Mouse (Mus musculus) erythroblast, embryonic 14.5 days (primary cell): ENCODE results near the gene 2310011J03Rik.
"Not testable (repeated sequence)": the region's sequence is repeated elsewhere in the genome, so short reads cannot be mapped to it uniquely, and the experiment has no call there.

Experiments
- GATA1 ChIP-seq: IDR thresholded peaks from 2 replicates; pipeline ENCODE4 v1.6.1; 2012; ENCODE audit warnings: low read length, inconsistent platforms, mixed read lengths
- TAL1 ChIP-seq: IDR thresholded peaks from 3 replicates; pipeline ENCODE4 v1.6.1; 2012; ENCODE audit warnings: low read length, inconsistent platforms, mixed read lengths

DNA sequence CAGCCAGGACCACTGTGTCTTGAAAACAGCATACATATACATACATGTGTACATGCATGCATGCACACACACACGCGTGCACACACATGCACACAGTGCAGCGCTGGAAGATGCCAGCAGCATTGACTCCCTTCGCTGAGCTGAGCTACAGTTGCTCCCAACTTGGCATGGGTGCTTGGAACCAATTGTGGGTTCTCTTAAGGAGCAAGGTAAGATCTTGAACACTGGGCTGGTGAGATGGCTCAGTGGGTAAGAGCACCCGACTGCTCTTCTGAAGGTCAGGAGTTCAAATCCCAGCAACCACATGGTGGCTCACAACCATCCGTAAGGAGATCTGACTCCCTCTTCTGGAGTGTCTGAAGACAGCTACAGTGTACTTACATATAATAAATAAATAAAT is 25.6 kb upstream of the 2310011J03Rik start:
- TF ChIP-seq GATA1, TAL1: not testable (repeated sequence)
